Mouse (Mus musculus) urinary bladder, adult 18-20 months (tissue): ENCODE results near the gene Jmjd8.

ENCODE experiments used
- DNase-seq, 2 experiments: peaks; one replicate each; pipeline ENCODE4 v3.0.0; 2022; ENCODE audit warnings: low spot score in 2 of 2, mixed read lengths in 2 of 2

Gene Jmjd8

DNA sequence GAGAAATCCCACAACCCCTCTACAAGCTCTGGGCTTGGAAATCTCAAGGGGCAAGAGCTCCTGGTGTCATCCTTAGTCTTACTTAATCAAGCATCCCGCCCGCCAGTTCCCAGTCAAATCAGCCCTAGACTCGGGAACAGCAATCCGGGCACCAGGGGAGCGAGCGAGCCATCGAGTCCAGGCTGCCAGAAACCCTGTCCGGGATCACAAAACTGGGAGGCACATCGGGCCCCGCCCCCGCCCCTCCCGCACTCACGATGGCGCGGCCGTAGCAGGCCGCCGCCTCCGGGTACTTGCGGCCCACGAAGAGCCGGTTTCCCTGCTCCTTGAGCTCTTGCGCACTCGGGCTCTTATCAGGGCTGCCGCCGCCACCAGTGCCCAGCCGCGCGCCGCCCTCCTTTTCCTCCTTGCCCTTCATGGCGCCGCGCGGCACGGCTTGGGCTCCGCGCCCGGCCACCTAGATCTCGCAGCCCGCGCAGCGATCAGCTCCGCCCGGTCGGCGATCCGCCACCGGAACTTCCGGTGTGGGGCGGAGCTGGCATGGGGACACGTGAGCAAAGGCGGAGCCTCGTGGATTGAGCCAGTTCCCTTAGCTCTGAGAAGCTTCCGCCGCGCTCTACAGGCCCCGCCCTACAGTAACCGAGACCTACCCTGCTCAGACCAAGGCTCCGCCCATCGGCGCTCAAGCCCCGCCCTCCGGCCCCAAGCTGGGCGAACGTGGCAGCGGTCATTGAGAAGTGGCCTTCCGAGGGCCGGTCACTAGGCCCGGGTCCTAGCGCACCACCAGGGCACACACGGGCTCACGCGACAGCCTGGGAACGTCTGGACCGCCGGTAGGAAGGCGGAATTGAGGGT lies 4.0 kb downstream of the Jmjd8 start:
- DNase-seq = peak; percentile 98 to 99

GRCm38 (mm10) chr17:25833291-25833663 lies 4.6 kb downstream of the Jmjd8 start, which contains the start of gene Stub1:
Gene Stub1 (minus strand): TSS chr17:25833404.
- peak in 1 of 2 experiments; percentile 88 for DNase-seq

DNA sequence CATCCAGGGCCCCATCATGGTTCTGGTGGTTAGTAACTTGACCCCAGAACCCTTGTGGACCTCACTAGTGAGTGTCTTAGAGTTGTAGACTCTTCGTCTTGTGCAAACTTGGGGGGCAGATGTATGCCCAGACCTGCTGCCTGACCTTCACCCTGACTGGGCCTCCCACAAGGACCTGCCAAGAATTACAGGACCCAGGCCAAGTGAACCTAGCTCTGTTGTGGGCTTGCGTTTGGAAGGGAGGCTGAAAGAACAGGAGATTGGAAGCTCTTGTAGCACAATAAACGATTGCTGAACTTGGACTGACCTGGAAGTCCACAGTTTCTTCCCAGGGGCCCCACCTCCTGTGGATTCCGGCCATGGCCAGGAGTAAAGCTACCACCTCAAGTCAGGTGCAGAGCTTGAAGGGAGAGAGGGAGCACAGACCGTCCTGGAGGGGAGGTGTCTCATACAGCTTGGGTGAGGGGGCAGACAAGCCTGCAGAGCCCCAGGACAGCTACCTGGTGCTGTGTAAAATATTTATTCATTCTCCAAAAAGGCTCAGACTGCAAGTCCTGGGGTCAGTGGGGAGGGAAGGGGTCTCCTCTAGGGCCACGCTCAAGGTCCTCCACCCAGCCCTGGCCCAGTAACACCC lies 5.4 kb downstream of the Jmjd8 start:
- DNase-seq = no peak

DNA sequence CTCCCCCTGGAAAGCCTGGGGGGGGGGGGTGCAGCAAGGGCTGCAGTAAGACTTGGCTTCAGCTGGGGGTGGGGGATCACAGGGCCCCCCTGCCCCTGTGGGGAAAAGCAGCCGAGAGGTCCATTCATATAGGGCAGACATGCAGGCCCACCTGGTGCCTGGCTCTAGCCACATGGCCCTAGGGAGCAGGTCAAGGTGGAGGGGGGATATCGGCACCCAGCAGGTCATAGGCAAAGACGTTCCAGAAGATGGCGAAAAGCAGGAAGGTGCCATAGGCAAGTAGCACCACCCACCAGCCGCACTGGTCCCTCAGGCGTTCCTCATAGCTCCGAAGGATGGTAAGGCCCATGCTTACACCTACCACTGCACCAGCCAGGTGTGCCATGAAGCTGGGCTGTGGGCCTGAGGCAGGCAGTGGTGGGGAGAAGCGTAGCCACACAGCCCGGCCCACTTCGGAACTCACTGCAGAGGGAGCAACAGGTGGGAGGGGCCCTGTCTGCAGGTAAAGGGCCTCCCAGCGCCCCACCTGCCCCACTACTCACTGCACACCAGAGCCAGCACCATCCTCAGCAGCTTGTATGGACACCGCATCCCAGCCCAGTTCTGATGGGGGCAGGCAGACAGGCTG lies 6.0 kb downstream of the Jmjd8 start:
- DNase-seq = no peak

GRCm38 (mm10) chr17:25835301-25835700 lies 6.6 kb downstream of the Jmjd8 start:
- no peak for DNase-seq

- DNase-seq = no peak
Measured at GRCm38 (mm10) chr17:25835816-25836215, 7.1 kb downstream of the Jmjd8 start.

DNA sequence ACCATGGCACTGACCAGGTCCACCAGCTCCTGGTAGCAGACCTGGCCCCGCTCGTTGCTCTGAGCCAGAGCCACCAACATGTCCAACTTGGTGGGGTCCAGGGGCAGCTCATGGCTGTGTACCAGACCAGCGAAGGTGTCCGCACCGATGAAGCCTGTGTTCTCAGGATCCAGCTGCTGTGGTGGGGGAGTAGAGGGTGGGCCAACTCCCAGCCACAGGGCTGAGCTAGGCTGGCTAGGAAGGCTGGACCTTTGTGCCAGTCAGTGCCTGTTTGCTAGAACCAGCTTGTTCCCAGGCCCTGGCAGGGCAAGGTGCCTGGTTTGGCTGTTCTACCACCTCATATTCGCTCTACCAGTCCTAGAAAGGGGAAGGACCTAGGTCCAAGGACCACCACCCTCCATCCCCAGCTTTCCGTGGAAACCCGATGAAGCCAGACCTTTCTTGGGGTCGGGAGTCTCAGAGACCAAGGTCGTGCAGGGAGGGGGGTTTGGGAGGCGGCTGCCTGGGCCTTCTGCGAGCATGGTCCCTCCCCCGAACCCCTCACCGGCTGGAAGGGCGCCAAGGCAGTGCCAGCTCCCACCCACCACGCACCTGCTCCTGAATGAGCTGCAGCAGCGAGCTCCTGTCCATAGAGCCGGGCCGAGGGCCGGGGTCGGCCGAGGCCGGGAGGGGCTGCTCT lies 7.9 kb downstream of the Jmjd8 start:
- DNase-seq = peak in 1 of 2 experiments; percentile 35

DNA sequence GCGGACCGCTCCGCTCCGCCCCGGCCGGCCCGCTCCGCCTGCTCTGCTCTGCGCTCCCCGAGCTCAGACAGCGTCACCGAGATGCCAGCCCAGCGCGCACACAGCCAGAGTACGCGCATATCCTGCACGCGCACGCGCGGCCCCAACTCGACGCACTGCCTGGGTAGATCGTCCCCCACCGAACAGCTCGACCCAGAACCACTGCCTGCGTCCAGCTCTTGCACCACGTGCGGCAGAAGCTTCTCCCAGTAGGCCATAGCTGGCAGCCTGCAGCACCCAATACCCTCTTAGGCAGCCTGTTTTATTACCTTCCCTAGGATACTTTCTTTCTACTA lies 8.4 kb downstream of the Jmjd8 start, which contains the start of gene Rhbdl1:
Gene Rhbdl1, minus strand, starts transcription at position 220 of the 335 bp plus-strand sequence.
- peak in 1 of 2 experiments; percentile 46 for DNase-seq

DNA sequence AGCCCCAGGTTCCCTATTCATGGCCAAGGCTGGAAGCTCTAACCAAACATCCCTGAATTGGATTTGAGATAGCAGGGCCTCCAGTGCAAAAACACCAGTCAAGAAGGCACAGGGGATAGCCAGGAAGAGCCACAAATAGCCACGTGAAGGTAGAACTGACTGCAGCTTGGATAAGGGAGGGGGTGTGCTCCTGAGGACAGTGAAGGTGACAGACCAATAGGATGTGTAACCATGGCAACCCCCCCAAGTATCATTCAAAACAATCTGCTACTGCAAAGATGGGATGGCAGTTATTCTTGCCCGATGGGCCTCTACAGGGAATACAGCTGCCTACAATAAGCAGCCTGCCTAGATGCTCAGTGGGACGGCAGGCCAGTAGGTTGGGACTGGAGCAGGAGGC lies 8.9 kb downstream of the Jmjd8 start:
- DNase-seq = no peak

DNA sequence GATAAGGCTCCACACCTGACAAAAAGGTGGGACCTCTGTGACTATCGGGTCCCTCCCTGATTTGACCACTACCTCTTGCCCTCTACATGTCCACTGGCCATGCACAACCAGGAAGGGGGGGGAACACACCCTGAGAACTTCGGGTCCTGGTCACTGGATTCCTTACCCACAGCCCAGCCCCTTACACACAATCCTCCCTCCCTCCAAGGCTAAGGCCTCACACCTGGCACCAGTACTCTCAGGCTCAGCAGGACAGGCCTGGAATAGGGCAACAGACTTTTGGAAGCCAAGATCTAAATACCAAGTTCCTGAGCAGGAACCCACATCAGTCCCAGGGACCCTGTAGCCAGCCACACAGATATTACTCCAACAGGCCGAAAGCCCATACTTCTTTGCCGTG lies 10.2 kb downstream of the Jmjd8 start:
- DNase-seq = no peak

DNA sequence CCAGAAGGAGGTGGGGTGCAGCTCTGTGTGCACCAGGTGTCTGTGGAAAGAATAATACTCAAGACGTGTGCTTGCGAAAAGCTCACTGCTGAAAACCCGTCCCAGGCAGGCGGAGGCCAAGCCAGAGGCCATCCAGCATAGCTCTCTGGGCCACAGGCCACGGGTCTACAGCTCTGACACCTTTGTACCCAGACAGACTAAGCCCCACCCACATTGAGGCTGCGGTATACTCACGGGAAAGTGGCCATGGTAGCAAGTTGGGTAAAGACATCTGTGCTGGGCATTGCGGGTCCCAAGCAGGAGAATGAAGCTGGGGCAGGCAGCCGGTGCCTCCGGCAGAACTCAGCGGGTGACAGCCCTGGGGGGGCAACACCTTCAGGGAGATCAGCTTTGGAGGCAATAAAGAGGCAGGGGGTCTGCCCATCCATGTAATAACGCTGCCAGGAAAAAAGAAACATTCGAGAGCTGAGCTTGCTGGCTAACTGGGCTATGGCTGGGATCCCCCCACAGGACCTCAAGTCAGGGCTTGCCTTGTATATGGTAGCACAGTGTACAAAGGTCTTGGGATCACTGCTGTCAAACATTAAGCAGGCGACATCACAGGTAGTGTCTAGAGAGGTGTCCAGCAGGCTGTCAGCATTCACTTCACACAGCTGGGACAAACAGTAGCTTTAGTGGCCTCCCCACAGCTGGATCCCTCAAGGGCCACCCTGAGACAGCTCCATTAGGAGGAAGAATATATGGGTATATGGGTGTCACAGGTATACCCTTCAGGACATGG lies 11.0 kb downstream of the Jmjd8 start:
- no peak for DNase-seq

GRCm38 (mm10) chr17:25840519-25840918 lies 11.9 kb downstream of the Jmjd8 start:
- DNase-seq = no peak

- DNase-seq = no peak
Measured at GRCm38 (mm10) chr17:25841117-25841880, 12.6 kb downstream of the Jmjd8 start, which contains the start of gene Gm20683. Gene Gm20683 (minus strand): TSS chr17:25841763.

DNA sequence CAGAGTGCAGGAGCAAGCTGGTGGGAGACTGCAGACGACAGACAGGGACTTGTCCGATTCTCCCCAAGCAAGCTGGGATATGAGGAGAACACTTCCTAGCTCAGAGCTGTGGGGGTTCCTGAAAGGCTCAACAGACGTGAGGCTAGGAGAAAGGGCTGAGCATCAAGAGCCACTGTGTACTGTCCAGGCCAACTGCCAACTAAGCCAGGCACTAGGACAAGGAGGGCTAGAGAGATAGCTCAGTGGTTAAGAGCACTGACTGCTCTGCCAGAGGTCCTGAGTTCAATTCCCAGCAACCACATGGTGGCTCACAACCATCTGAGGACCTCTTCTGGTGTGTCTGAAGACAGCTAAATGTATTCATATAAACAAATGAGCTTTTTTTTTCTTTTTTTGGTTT lies 13.8 kb downstream of the Jmjd8 start:
- no peak for DNase-seq

GRCm38 (mm10) chr17:25843122-25843521 lies 14.5 kb downstream of the Jmjd8 start:
- no peak for DNase-seq

DNA sequence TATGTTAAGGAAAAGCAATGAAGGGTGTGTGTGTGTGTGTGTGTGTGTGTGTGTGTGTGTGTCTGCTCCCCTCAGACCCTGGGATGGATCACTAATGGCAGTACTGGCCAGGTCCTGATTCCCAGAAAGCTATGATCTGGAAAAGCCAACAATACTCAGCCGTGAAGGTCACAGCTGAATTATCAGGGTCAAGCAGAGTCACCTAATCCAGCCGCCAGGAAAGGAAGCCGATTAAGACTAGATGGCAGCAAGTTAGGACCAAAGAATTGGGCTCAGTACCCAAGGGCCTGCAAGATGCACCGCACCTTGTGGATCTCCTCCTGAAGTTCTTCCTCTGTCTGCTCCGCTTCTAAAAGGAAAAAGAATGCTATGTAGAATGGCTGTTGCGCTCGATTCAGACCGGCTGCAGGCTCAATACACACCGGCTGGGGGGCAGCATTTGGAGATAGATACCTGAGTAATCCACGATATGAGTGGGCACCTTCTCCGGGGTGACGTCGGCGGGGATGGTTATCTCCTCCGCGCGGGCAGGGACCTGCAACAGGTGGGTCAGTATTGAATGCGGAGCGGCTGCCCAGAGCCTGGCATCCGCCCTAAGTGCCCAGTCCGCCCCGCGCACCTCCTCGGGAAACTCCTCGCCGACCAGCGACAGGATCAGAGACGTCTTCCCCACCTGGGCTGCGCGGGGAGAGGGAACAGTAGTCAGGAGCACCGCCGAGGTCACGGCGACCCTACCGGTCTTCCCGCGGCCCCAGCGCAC lies 15.1 kb downstream of the Jmjd8 start:
- peak in 1 of 2 experiments; percentile 29 for DNase-seq

GRCm38 (mm10) chr17:25844396-25844901 lies 15.8 kb downstream of the Jmjd8 start, which contains the start of gene Rhot2:
Gene Rhot2 (minus strand): TSS chr17:25844851.
- peak; percentile 93 for DNase-seq

DNA sequence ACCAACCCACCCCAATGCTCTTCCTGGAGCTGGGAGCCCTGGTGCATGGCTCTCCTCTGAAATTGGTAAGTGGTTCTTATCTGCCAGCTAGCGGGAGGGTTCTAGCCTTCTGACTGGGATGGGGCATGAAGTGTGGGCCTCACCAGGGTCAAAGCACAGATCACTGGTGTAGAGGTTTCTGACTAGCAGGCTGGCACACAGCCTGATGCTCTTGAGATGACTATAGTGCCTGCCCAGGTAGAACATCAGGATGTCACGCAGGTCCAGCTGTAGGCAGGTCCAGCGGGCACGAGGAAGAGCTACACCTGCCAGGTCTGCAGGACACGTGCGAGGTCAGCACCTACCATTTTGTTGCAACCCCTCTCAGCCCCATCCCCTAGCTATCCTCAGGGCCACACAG lies 31.6 kb downstream of the Jmjd8 start:
- no peak for DNase-seq
